Mouse (Mus musculus) kidney, embryonic 16.5 days (tissue): ENCODE data around the gene Zfp652. TPM values are rescaled to one million over a fixed set of nuclear protein-coding genes. Genes with fewer than 3 reads are reported as not detected.
A peak's percentile ranks its signal among the peaks of the same experiment; 100 is the strongest.
"Not testable (repeated sequence)": the region's sequence is repeated elsewhere in the genome, so short reads cannot be mapped to it uniquely, and the experiment has no call there.

Experiments used
- ATAC-seq: fragments of 200-750 bp; cut with Nextera tagmentation; 2 replicates; pipeline ENCODE4 v1.8.0; 2017; ENCODE audit warnings: moderate TSS enrichment; ENCODE audit not compliant: low FRiP score, low TSS enrichment
- H3K27ac ChIP-seq: fragments of 300-500 bp; sonication (generic); 2 replicates; pipeline ENCODE4 v1.5.1; 2014; ENCODE audit warnings: low read length
- H3K27me3 ChIP-seq: fragments of 300-500 bp; sonication (generic); 2 replicates; pipeline ENCODE4 v1.6.1; 2014; ENCODE audit warnings: low read length, control low read depth, mixed read lengths; ENCODE audit not compliant: insufficient read depth
- H3K36me3 ChIP-seq: fragments of 300-500 bp; sonication (generic); 2 replicates; pipeline ENCODE4 v1.6.1; 2014; ENCODE audit warnings: low read length, control low read depth, mixed read lengths; ENCODE audit not compliant: insufficient read depth
- H3K4me1 ChIP-seq: fragments of 300-500 bp; sonication (generic); 2 replicates; pipeline ENCODE4 v1.6.1; 2014; ENCODE audit warnings: low read length, control low read depth, mixed read lengths; ENCODE audit not compliant: insufficient read depth
- H3K4me2 ChIP-seq: fragments of 300-500 bp; sonication (generic); replicated peaks from 2 replicates; pipeline ENCODE4 v1.6.1; 2014; ENCODE audit warnings: low read depth, low read length
- H3K4me3 ChIP-seq: fragments of 300-500 bp; sonication (generic); 2 replicates; pipeline ENCODE4 v1.5.1; 2014; ENCODE audit warnings: mild to moderate bottlenecking, low read length
- H3K9ac ChIP-seq: fragments of 300-500 bp; sonication (generic); replicated peaks from 2 replicates; pipeline ENCODE4 v1.6.1; 2014; ENCODE audit warnings: low read length
- H3K9me3 ChIP-seq: fragments of 300-500 bp; sonication (generic); 2 replicates; pipeline ENCODE4 v1.6.1; 2016; ENCODE audit warnings: low read length, control low read depth
- WGBS: fragments of 180-500 bp; shearing (Covaris S2); extraction: QIAGEN DNeasy Blood & Tissue Kit; methylation state at CpG from one replicate; pipeline ENCODE4 v1.1.7; 2014; 5-methylcytosine and 5-hydroxymethylcytosine counted together
- polyA plus RNA-seq: library from polyadenylated mRNA; unstranded; fragments of >200 nt; fragmentation: Nextera tagmentation; extraction: Ambion mirVana; gene quantifications from 2 replicates; pipeline ENCODE4 v1.2.1, GENCODE M21; 2015

Gene Zfp652
- polyA plus RNA-seq, result 22.6 and 24.0 TPM in 2 replicates

DNA sequence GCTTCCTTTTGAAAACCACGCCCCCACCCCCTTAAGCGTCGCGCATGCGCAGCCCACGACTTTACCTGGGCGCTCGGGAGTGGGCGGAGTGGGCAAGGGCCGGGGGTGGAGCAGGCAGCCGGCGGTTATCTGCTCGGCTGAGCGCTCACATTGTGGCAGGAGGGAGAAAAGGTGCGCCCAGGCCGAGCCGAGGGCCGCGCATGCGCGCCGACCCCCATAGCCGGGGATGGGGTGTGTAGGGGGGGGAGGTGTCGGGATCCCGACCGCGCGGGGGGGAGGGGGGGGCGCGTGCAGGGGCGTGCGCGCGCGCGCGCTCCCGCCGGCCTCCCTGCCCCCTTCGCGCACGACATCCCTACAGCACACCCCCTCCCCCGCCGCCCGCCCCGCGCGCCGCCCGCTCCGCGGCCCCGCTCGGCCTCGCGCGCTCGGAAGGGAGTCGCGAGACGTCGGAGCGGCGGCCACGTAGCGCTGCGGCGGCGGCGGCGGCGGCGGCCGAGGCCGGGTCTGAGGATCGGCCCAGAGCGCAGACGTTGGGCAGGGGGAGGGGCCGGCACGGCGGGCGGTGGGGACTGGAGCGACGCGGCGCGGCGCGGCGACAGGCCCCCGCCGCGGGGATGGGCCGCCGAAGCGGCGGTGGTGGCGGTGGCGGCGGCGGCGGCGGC, at the start of gene Zfp652:
Zfp652 (plus strand) TSS at position 111 of the 662 bp plus-strand sequence.
- no peaks in the 10 kb centered on the region for H3K36me3 ChIP-seq
- peak within 1 kb of the TSS; percentile 94 for H3K4me3 ChIP-seq
- peak within 1 kb of the TSS; percentile 96 for H3K4me2 ChIP-seq
- H3K27ac ChIP-seq, result peak within 1 kb of the TSS; percentile 97
- H3K9me3 ChIP-seq, result no peaks in the 10 kb centered on the region
- peaks cover 29% of the 10 kb centered on the region for H3K4me1 ChIP-seq
- peak; percentile 93 for ATAC-seq
- under 1% methylated on average over 47 of the region's 103 CpGs for WGBS
- H3K27me3 ChIP-seq, result no peaks in the 10 kb centered on the region
- peak within 1 kb of the TSS; percentile 97 for H3K9ac ChIP-seq

DNA sequence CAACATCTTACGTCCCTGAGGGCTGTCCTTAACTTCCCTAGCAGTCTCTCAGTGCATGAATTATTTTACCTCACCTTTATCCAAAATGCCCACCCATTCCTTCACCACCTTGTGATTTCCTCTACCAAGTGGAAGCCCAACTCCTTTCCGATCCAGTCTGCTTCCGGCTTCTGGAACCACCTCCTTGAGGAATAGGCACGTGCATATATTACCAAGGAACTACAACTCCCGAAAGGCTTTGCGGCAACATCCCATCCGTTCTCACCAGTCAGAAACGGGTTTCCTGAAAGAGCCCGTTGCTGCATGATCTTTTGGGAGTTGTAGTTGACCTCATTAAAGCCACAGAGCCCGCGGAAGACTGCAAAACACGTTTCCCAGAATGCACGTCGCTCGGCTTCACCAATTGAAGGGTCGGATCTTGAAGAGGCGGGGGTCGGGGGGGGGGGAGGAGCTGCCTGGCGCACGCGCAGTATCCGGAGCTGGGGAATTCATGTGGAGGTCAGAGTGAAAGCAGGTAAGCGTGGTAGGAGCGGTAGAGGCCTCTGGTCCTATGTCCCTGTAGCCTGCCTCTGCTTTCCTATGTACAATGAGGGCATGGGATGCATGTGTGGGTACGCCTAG, 45.8 kb upstream of the Zfp652 start, which contains the start of gene Phb:
Phb (plus strand) TSS at position 429 of the 621 bp plus-strand sequence.
- no peaks in the 10 kb centered on the region for H3K9me3 ChIP-seq
- H3K27ac ChIP-seq, result peak within 1 kb of the TSS; percentile 96
- peak; percentile 96 for ATAC-seq
- H3K4me3 ChIP-seq, result peak within 1 kb of the TSS; percentile 87
- H3K9ac ChIP-seq, result peak within 1 kb of the TSS; percentile 85
- under 1% methylated on average over 25 of the region's 25 CpGs for WGBS
- H3K27me3 ChIP-seq, result no peaks in the 10 kb centered on the region
- H3K4me1 ChIP-seq, result peaks cover 15% of the 10 kb centered on the region; the same call in 1 of the 2 replicates
- peak within 1 kb of the TSS; percentile 84 for H3K4me2 ChIP-seq
- peaks cover 32% of the 10 kb centered on the region for H3K36me3 ChIP-seq

DNA sequence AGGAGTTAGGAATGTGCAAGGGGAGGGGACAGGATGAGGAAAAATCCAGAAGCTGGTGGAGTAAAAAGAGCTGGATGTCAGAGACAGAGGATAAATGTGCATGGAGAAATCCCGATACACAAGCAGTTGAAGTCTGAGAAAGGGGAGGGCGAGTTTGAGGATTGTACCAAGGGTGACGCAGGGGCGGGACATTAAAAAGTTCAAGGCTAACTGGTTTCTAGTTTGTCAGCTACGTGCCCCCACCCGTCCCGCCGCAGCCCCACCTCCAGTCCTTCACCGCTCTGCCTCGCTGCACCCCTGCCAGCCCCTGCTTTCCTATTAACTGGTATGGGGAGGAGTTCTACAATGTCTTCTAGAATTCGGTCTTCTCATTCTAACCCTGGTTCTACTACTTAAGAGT, 45.3 kb upstream of the Zfp652 start:
- Histone ChIP-seq H3K9ac (peak overlapping the region; percentile 85), H3K4me3 (peak overlapping the region; percentile 87)
- 2% methylated on average over 11 of the region's 11 CpGs for WGBS

DNA sequence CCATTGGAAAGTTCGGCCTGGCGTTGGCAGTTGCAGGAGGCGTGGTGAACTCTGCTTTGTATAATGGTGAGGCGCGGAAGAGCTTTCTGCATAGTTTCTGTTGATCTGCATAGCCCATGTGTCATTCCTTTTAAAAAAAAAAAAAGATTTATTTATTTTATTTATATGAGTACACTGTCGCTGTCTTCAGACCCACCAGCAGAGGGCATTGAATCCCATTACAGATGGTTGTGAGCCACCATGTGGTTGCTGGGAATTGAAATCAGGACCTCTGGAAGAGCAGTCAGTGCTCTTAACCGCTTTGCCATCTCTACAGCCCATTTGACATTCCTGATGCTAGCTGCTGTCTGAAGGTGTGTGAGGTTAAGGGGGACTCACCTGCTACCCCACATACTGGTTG, 44.4 kb upstream of the Zfp652 start:
- WGBS, result 94% methylated on average over 7 of the region's 7 CpGs
- not testable (repeated sequence) for H3K27me3 ChIP-seq, H3K27ac ChIP-seq, H3K9me3 ChIP-seq, H3K9ac ChIP-seq, ATAC-seq
- Histone ChIP-seq H3K36me3 (peaks cover 43% of the 10 kb centered on the region), H3K4me1 (peaks cover 15% of the 10 kb centered on the region; the same call in 1 of the 2 replicates), H3K4me2 (peak overlapping the region; percentile 67), H3K4me3 (peak overlapping the region; percentile 87)

More for the DNA sequence above, 45.3 kb upstream of the Zfp652 start:
- ATAC-seq, result peak; percentile 74
- peak overlapping the region; percentile 96 for H3K27ac ChIP-seq
- no peaks in the 10 kb centered on the region for H3K9me3 ChIP-seq
- H3K4me2 ChIP-seq, result peak overlapping the region; percentile 67
- no peaks in the 10 kb centered on the region for H3K27me3 ChIP-seq
- H3K36me3 ChIP-seq, result peaks cover 37% of the 10 kb centered on the region
- peaks cover 15% of the 10 kb centered on the region; the same call in 1 of the 2 replicates for H3K4me1 ChIP-seq

DNA sequence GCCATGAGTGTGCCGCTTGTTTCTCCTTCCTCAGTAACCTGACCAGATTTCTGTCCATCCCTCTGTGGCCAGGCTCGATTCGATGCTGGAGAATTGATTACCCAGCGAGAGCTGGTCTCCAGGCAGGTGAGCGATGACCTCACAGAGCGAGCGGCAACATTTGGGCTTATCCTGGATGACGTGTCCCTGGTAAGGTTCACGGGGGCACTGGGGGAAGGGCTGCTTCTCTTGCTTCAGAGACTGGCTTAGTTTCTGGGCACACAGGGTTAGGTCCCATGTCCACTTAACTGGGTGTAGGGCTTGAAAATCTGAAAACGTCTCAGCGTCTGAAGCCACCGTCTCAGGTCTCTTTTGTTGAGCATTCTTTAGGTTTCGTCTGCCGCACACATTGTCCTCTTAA, 37.0 kb upstream of the Zfp652 start:
- Histone ChIP-seq H3K27ac (peak overlapping the region; percentile 70), H3K4me3 (no peak overlapping the region), H3K4me1 (peaks cover 9% of the 10 kb centered on the region), H3K4me2 (no peak overlapping the region), H3K9me3 (no peaks in the 10 kb centered on the region), H3K36me3 (peaks cover 72% of the 10 kb centered on the region), H3K27me3 (no peaks in the 10 kb centered on the region), H3K9ac (no peak overlapping the region)
- no peak for ATAC-seq
- 82% methylated on average over 14 of the region's 14 CpGs for WGBS

DNA sequence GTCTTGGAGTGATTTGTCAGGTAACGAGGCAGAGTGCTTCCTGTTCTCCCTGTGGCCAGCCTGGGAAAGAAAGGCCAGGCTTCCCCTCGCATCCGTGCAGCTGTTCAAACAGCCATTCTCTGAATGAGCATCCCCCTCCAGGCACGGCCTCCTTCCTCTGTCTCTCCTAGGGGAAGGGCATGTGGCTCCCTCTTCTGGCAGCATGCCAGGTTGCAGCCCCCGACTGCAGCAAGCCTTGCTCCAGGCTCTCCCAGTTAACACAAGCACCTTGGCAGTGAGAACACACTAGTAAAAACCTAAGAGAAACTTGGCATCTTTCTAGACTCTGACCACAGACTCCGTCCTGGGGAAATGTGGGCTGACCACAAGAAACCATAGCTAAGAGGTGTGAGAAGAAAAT, 36.2 kb upstream of the Zfp652 start:
- peaks cover 9% of the 10 kb centered on the region for H3K4me1 ChIP-seq
- H3K9ac ChIP-seq, result no peak overlapping the region
- H3K27me3 ChIP-seq, result no peaks in the 10 kb centered on the region
- H3K27ac ChIP-seq, result peak overlapping the region; percentile 70; the same call in 1 of the 2 replicates
- H3K4me2 ChIP-seq, result no peak overlapping the region
- ATAC-seq, result peak; percentile 67
- H3K4me3 ChIP-seq, result no peak overlapping the region
- 13% methylated on average over 6 of the region's 6 CpGs for WGBS
- peaks cover 68% of the 10 kb centered on the region for H3K36me3 ChIP-seq
- no peaks in the 10 kb centered on the region for H3K9me3 ChIP-seq

DNA sequence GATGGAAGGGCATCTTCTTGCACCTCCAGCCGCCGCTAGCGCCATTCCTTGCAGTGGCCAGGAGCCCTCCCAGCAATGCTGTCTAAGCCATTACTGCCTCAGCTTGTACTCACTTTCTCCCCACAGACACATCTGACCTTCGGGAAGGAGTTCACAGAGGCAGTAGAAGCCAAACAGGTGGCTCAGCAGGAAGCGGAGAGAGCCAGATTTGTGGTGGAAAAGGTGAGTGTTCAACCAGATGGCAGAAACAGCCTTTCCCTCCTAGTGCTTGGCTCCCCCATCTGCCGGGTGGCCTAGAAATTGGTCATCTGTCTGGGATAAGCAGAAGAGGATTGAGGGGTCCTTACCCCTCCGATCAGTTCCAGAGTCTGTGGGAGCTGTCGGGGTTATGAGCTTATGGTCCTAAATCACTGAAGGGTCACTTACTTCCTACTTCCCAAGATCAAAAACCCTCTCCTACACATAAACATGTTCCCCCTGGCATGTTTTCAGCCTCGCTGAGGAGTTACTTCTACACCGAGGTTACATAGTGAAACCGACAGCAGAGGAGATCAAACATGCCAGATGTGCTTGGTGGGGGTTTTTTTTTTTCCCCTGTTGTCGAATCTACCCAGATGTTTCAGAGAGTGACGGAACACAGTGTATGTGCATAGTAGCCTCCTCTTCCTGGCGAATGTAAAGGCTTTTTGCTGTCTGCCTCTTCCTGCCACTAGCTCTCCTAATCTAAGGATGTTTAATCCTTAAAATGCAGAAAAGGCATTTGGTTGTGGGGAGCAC, 34.4 kb upstream of the Zfp652 start:
- no peak overlapping the region for H3K4me2 ChIP-seq
- no peak overlapping the region for H3K27ac ChIP-seq
- H3K9ac ChIP-seq, result no peak overlapping the region
- 63% methylated on average over 14 of the region's 14 CpGs for WGBS
- H3K4me1 ChIP-seq, result peaks cover 9% of the 10 kb centered on the region
- no peak overlapping the region for H3K4me3 ChIP-seq
- H3K9me3 ChIP-seq, result no peaks in the 10 kb centered on the region
- H3K27me3 ChIP-seq, result no peaks in the 10 kb centered on the region
- ATAC-seq, result no peak
- peaks cover 57% of the 10 kb centered on the region for H3K36me3 ChIP-seq

DNA sequence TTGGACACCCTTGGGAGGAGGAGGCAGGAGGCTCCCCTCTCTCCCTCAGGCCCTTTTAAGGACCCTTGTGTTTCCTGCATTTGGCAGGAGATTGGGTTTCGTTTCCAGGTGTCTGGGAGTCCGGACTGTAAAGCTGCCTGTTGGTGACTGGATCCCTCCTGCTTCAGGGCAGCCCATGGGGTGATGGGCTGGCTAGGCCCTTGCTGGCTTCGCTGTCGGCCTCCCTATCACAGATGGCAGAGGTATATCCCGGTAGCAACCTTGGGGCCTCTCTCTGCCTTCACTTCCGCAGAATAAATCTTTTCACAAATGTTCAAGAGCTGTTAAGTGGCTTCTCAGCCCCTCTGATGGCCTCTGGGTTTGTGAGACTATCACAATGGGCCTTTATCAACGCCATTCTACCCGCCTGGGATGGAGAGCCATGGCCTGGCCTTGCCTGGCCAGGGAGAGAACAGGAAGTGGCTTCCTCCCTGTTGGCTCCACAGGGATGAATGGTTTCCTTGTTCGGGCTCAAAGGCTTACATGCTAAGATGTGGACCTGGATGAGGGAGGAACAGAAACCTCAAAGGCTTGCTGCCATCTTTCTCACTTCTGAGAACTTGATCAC, 30.4 kb upstream of the Zfp652 start:
- ATAC-seq, result no peak
- no peak overlapping the region for H3K9ac ChIP-seq
- H3K36me3 ChIP-seq, result peaks cover 37% of the 10 kb centered on the region
- H3K27me3 ChIP-seq, result no peaks in the 10 kb centered on the region
- H3K9me3 ChIP-seq, result no peaks in the 10 kb centered on the region
- H3K27ac ChIP-seq, result peak overlapping the region; percentile 20; the same call in 1 of the 2 replicates
- no peak overlapping the region for H3K4me3 ChIP-seq
- 41% methylated on average over 9 of the region's 9 CpGs for WGBS
- no peak overlapping the region for H3K4me2 ChIP-seq
- H3K4me1 ChIP-seq, result no peaks in the 10 kb centered on the region

DNA sequence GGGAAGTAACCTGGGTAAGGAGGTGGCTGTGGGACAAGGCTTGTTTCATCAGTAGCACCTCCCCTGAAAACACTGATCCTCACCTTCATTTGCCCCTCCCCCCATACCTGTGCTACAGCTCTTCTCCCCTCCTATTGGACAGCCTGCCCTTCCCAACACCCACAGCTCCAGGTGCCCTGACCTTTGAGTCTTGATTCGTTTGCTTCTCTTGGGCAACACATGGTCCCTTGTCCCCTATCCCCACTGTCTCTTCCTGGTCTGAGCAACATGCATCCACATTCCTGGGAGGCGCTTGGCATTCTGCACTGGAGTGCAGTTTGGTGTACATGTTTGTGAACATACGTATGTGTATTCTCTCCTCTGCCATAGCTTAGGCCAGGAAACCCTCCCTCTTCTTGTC, 29.5 kb upstream of the Zfp652 start:
- peaks cover 28% of the 10 kb centered on the region for H3K36me3 ChIP-seq
- 78% methylated on average over 3 of the region's 3 CpGs for WGBS
- H3K9ac ChIP-seq, result no peak overlapping the region
- no peak overlapping the region for H3K4me3 ChIP-seq
- ATAC-seq, result no peak
- no peaks in the 10 kb centered on the region for H3K27me3 ChIP-seq
- no peak overlapping the region for H3K4me2 ChIP-seq
- no peaks in the 10 kb centered on the region for H3K4me1 ChIP-seq
- no peaks in the 10 kb centered on the region for H3K9me3 ChIP-seq
- H3K27ac ChIP-seq, result no peak overlapping the region
